Mouse (Mus musculus): ENCODE data around the gene Mtln. TPM values are rescaled to one million over a fixed set of nuclear protein-coding genes. Genes with fewer than 3 reads are reported as not detected.

Mtln gene
- polyA plus RNA-seq (2015; fragmentation: Nextera tagmentation; extraction: Ambion mirVana) = 44.1 and 47.5 TPM in 2 replicates

- peak within 1 kb of the TSS; percentile 73 for H3K4me2 ChIP-seq
- ATAC-seq (ENCODE audit: low FRiP score, low read depth) = peak; percentile 96
- H3K4me1 ChIP-seq (replicated peaks) = peaks cover 36% of the 10 kb centered on the region
- peak within 1 kb of the TSS; percentile 96 for H3K4me3 ChIP-seq
- 1% methylated on average over 37 of the region's 37 CpGs for WGBS
- no peaks in the 10 kb centered on the region for H3K9me3 ChIP-seq
- no peaks in the 10 kb centered on the region for H3K36me3 ChIP-seq
- peak within 1 kb of the TSS; percentile 93 for H3K27ac ChIP-seq (replicated peaks)
- no peaks in the 10 kb centered on the region for H3K27me3 ChIP-seq
- peak within 1 kb of the TSS; percentile 78 for H3K9ac ChIP-seq
Observed at GRCm38 (mm10) chr2:127791919-127792603, at the start of gene Mtln. TSS of gene Mtln (minus strand) at chr2:127792488.

- no peaks in the 10 kb centered on the region for H3K9me3 ChIP-seq
- H3K36me3 ChIP-seq = no peaks in the 10 kb centered on the region
- H3K27me3 ChIP-seq = peaks cover 20% of the 10 kb centered on the region; the same call in 1 of the 2 replicates
- no peak overlapping the region for H3K27ac ChIP-seq (replicated peaks)
- H3K9ac ChIP-seq = no peak overlapping the region
- WGBS = 87% methylated on average over 1 of the region's 1 CpGs
- H3K4me3 ChIP-seq = no peak overlapping the region
- ATAC-seq (ENCODE audit: low FRiP score, low read depth) = no peak
- H3K4me1 ChIP-seq (replicated peaks) = no peaks in the 10 kb centered on the region
- H3K4me2 ChIP-seq = no peak overlapping the region
Observed at GRCm38 (mm10) chr2:127841402-127841801, 49.1 kb upstream of the Mtln start.

GRCm38 (mm10) chr2:127839425-127839824 lies 47.1 kb upstream of the Mtln start:
- no peaks in the 10 kb centered on the region for H3K4me1 ChIP-seq (replicated peaks)
- no peak overlapping the region for H3K27ac ChIP-seq (replicated peaks)
- no peaks in the 10 kb centered on the region for H3K36me3 ChIP-seq
- H3K27me3 ChIP-seq = peaks cover 23% of the 10 kb centered on the region; the same call in 1 of the 2 replicates
- ATAC-seq (ENCODE audit: low FRiP score, low read depth) = no peak
- H3K4me2 ChIP-seq = no peak overlapping the region
- no peak overlapping the region for H3K4me3 ChIP-seq
- no peak overlapping the region for H3K9ac ChIP-seq
- WGBS = 14% methylated on average over 11 of the region's 11 CpGs
- no peaks in the 10 kb centered on the region for H3K9me3 ChIP-seq

- Histone ChIP-seq H3K4me3 (no peak within 1 kb of the TSS), H3K4me1 (replicated peaks) (no peaks in the 10 kb centered on the region), H3K27me3 (peaks cover 23% of the 10 kb centered on the region; the same call in 1 of the 2 replicates), H3K9ac (no peak within 1 kb of the TSS), H3K36me3 (no peaks in the 10 kb centered on the region), H3K27ac (replicated peaks) (no peak within 1 kb of the TSS), H3K4me2 (no peak within 1 kb of the TSS), H3K9me3 (no peaks in the 10 kb centered on the region)
- no peak for ATAC-seq (ENCODE audit: low FRiP score, low read depth)
- WGBS = 74% methylated on average over 7 of the region's 7 CpGs
Observed at GRCm38 (mm10) chr2:127838576-127838975, 46.3 kb upstream of the Mtln start, which contains the start of gene Acoxl. TSS of gene Acoxl (plus strand) at chr2:127838876.

- 23% methylated on average over 2 of the region's 2 CpGs for WGBS
- Histone ChIP-seq H3K36me3 (no peaks in the 10 kb centered on the region), H3K9me3 (no peaks in the 10 kb centered on the region), H3K4me2 (no peak overlapping the region), H3K27ac (replicated peaks) (no peak overlapping the region), H3K4me3 (no peak overlapping the region), H3K27me3 (0 out of 2 replicates have a peak, but pooled peaks cover 8% of the 10 kb centered on the region), H3K4me1 (replicated peaks) (peaks cover 8% of the 10 kb centered on the region), H3K9ac (no peak overlapping the region)
- ATAC-seq (ENCODE audit: low FRiP score, low read depth) = no peak
Observed at GRCm38 (mm10) chr2:127832833-127833190, 40.5 kb upstream of the Mtln start.

GRCm38 (mm10) chr2:127832103-127832832 lies 40.0 kb upstream of the Mtln start:
- Histone ChIP-seq H3K4me3 (peak overlapping the region; percentile 60), H3K9me3 (no peaks in the 10 kb centered on the region), H3K27ac (replicated peaks) (peak overlapping the region; percentile 67), H3K27me3 (0 out of 2 replicates have a peak, but pooled peaks cover 5% of the 10 kb centered on the region), H3K4me2 (peak overlapping the region; percentile 94), H3K36me3 (no peaks in the 10 kb centered on the region), H3K4me1 (replicated peaks) (peaks cover 8% of the 10 kb centered on the region), H3K9ac (peak overlapping the region; percentile 47)
- WGBS = 36% methylated on average over 11 of the region's 11 CpGs
- peak; percentile 50; the same call in 1 of the 2 replicates for ATAC-seq (ENCODE audit: low FRiP score, low read depth)

- Histone ChIP-seq H3K27ac (replicated peaks) (peak within 1 kb of the TSS; percentile 67), H3K9me3 (no peaks in the 10 kb centered on the region), H3K27me3 (0 out of 2 replicates have a peak, but pooled peaks cover 2% of the 10 kb centered on the region), H3K4me3 (peak within 1 kb of the TSS; percentile 60), H3K9ac (peak within 1 kb of the TSS; percentile 47), H3K4me2 (peak within 1 kb of the TSS; percentile 94), H3K36me3 (no peaks in the 10 kb centered on the region), H3K4me1 (replicated peaks) (peaks cover 8% of the 10 kb centered on the region)
- peak; percentile 100 for ATAC-seq (ENCODE audit: low FRiP score, low read depth)
- WGBS = under 1% methylated on average over 56 of the region's 56 CpGs
Observed at GRCm38 (mm10) chr2:127831401-127832102, 39.3 kb upstream of the Mtln start, which contains the start of gene Bub1. TSS of gene Bub1 (minus strand) at chr2:127831865.

- Histone ChIP-seq H3K27ac (replicated peaks) (no peak overlapping the region), H3K9ac (no peak overlapping the region), H3K36me3 (no peaks in the 10 kb centered on the region), H3K27me3 (no peaks in the 10 kb centered on the region), H3K4me2 (peak overlapping the region; percentile 76), H3K4me1 (replicated peaks) (peaks cover 36% of the 10 kb centered on the region), H3K9me3 (no peaks in the 10 kb centered on the region), H3K4me3 (peak overlapping the region; percentile 96; the same call in 1 of the 2 replicates)
- no peak for ATAC-seq (ENCODE audit: low FRiP score, low read depth)
- WGBS = 21% methylated on average over 9 of the region's 9 CpGs
Observed at GRCm38 (mm10) chr2:127789651-127790270, 2.5 kb downstream of the Mtln start.

- Histone ChIP-seq H3K36me3 (no peaks in the 10 kb centered on the region), H3K4me1 (replicated peaks) (peaks cover 36% of the 10 kb centered on the region), H3K9ac (peak overlapping the region; percentile 73), H3K4me2 (peak overlapping the region; percentile 76), H3K4me3 (peak overlapping the region; percentile 96), H3K27me3 (no peaks in the 10 kb centered on the region), H3K9me3 (no peaks in the 10 kb centered on the region), H3K27ac (replicated peaks) (peak overlapping the region; percentile 73)
- ATAC-seq (ENCODE audit: low FRiP score, low read depth) = no peak; the same call in 1 of the 2 replicates
- 5% methylated on average over 11 of the region's 11 CpGs for WGBS
Observed at GRCm38 (mm10) chr2:127789138-127789537, 3.1 kb downstream of the Mtln start.

GRCm38 (mm10) chr2:127788440-127789116 lies 3.7 kb downstream of the Mtln start, which contains the start of gene Nphp1:
TSS of gene Nphp1 (minus strand) at chr2:127788897.
- peak within 1 kb of the TSS; percentile 96 for H3K4me3 ChIP-seq
- under 1% methylated on average over 40 of the region's 40 CpGs for WGBS
- no peaks in the 10 kb centered on the region for H3K27me3 ChIP-seq
- no peaks in the 10 kb centered on the region for H3K36me3 ChIP-seq
- peak within 1 kb of the TSS; percentile 73 for H3K9ac ChIP-seq
- H3K9me3 ChIP-seq = no peaks in the 10 kb centered on the region
- H3K4me1 ChIP-seq (replicated peaks) = peaks cover 36% of the 10 kb centered on the region
- peak within 1 kb of the TSS; percentile 73 for H3K27ac ChIP-seq (replicated peaks)
- peak within 1 kb of the TSS; percentile 76 for H3K4me2 ChIP-seq
- peak; percentile 82 for ATAC-seq (ENCODE audit: low FRiP score, low read depth)

- H3K27me3 ChIP-seq = no peaks in the 10 kb centered on the region
- WGBS = 96% methylated on average over 5 of the region's 5 CpGs
- no peak for ATAC-seq (ENCODE audit: low FRiP score, low read depth)
- no peaks in the 10 kb centered on the region for H3K36me3 ChIP-seq
- H3K4me2 ChIP-seq = no peak overlapping the region
- no peaks in the 10 kb centered on the region for H3K9me3 ChIP-seq
- H3K27ac ChIP-seq (replicated peaks) = no peak overlapping the region
- H3K4me1 ChIP-seq (replicated peaks) = peaks cover 32% of the 10 kb centered on the region
- no peak overlapping the region for H3K9ac ChIP-seq
- no peak overlapping the region for H3K4me3 ChIP-seq
Observed at GRCm38 (mm10) chr2:127787226-127787625, 5.1 kb downstream of the Mtln start.

Data from hindbrain, embryonic 15.5 days (tissue).